Mouse (Mus musculus) frontal cortex, postnatal 36 days (tissue): Measurements from ENCODE around the gene 4933402J07Rik.

ENCODE experiments used
- DNase-seq, 2 experiments: peaks; one replicate each; pipeline ENCODE4 v3.0.0; 2022; ENCODE audit warnings: low spot score in 2 of 2

Gene 4933402J07Rik

GRCm38 (mm10) chr8:87621181-87621580, 57.5 kb downstream of the 4933402J07Rik start:
- DNase-seq, result no peak

- DNase-seq, result no peak
These were observed 66.0 kb downstream of the 4933402J07Rik start for GRCm38 (mm10) chr8:87629656-87630055.

- no peak for DNase-seq
These were observed 68.1 kb downstream of the 4933402J07Rik start for GRCm38 (mm10) chr8:87631776-87632175.

GRCm38 (mm10) chr8:87636226-87636742, 72.6 kb downstream of the 4933402J07Rik start:
- no peak for DNase-seq
